ENCODE assay signal across 15 mouse cellular contexts in the genomic region with DNA sequence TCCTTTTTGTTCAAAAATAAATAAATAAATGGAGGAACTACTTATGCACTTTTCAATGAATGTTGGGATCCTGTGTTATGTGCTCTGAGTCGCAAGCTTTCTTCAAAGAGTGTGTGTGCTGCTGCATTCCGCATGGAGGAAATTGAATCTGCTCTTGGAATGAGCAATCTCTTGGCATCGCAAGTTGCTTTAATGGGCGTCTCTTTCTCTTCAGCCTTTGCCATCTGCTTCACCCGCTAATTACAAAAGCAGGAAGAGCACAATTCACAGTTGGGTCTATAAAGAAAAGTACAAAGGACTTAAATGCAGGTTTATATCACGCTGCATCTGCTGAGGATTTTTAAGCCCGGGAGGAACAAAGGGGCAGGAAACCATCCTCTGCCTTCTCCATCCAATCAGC.
DNase-seq lines count a peak whose midpoint lies in the region; ATAC-seq lines count a peak whose summit lies in the region.
"Had no signal": no experiment of that assay in that cellular context is flagged by ENCODE, and none has a peak within 500 bp of the region (broad histone marks: within the 10 kb centered on the region; RNA-seq: fewer than 3 reads in every experiment).

No protein-coding gene starts in this region.

- intact Hi-C loops in left cerebral cortex, postnatal 10 days (cut with DNase I): no loop called here

- peak overlapping the region; percentile 15; the same call in 1 of the 2 replicates for H3K4me3 ChIP-seq in forebrain, embryonic 16.5 days (replicated peaks; ENCODE audit: low read length)
- H3K4me3 ChIP-seq in neural tube, embryonic 15.5 days (replicated peaks): no peak overlapping the region
- H3K4me3 ChIP-seq: embryonic facial prominence, embryonic 13.5 days; heart, embryonic 13.5 days; stomach, embryonic 15.5 days had no signal

- no peaks in the 10 kb centered on the region for H3K27me3 ChIP-seq in forebrain, embryonic 16.5 days (replicated peaks; ENCODE audit: control insufficient read depth, insufficient read depth, low read length)
- no peaks in the 10 kb centered on the region for H3K27me3 ChIP-seq in neural tube, embryonic 15.5 days (replicated peaks)
- H3K27me3 ChIP-seq: embryonic facial prominence, embryonic 13.5 days; heart, embryonic 13.5 days; stomach, embryonic 15.5 days had no signal

- no peaks in the 10 kb centered on the region for H3K36me3 ChIP-seq in forebrain, embryonic 16.5 days (ENCODE audit: control insufficient read depth, insufficient read depth)
- H3K36me3 ChIP-seq in neural tube, embryonic 15.5 days: no peaks in the 10 kb centered on the region
- H3K36me3 ChIP-seq: embryonic facial prominence, embryonic 13.5 days; heart, embryonic 13.5 days; stomach, embryonic 15.5 days had no signal

- H3K9me3 ChIP-seq in forebrain, embryonic 16.5 days (ENCODE audit: control insufficient read depth, low read length): no peaks in the 10 kb centered on the region
- no peaks in the 10 kb centered on the region for H3K9me3 ChIP-seq in neural tube, embryonic 15.5 days (replicated peaks)
- H3K9me3 ChIP-seq: embryonic facial prominence, embryonic 13.5 days; heart, embryonic 13.5 days; stomach, embryonic 15.5 days had no signal

- WGBS in forebrain, embryonic 16.5 days: 14% methylated on average over 7 of the region's 7 CpGs
- whole genome bisulfite sequencing in neural tube, embryonic 15.5 days: 18% methylated on average over 7 of the region's 7 CpGs

- H3K4me2 ChIP-seq in forebrain, embryonic 16.5 days (ENCODE audit: low read length): peak overlapping the region; percentile 35
- peak overlapping the region; percentile 28; the same call in 1 of the 2 replicates for H3K4me2 ChIP-seq in neural tube, embryonic 15.5 days
- H3K4me2 ChIP-seq: embryonic facial prominence, embryonic 13.5 days; heart, embryonic 13.5 days; stomach, embryonic 15.5 days had no signal

- no peak overlapping the region for H3K27ac ChIP-seq in forebrain, embryonic 16.5 days (ENCODE audit: low read length)
- H3K27ac ChIP-seq in neural tube, embryonic 15.5 days (replicated peaks): no peak overlapping the region
- H3K27ac ChIP-seq: embryonic facial prominence, embryonic 13.5 days; heart, embryonic 13.5 days; stomach, embryonic 15.5 days had no signal

- H3K9ac ChIP-seq in forebrain, embryonic 16.5 days (replicated peaks; ENCODE audit: low read depth, low read length): 0 out of 2 replicates have a peak overlapping the region, but pooled peaks have one; percentile 5
- no peak overlapping the region for H3K9ac ChIP-seq in neural tube, embryonic 15.5 days (replicated peaks)
- H3K9ac ChIP-seq: embryonic facial prominence, embryonic 13.5 days; heart, embryonic 13.5 days; stomach, embryonic 15.5 days had no signal

- H3K4me1 ChIP-seq in forebrain, embryonic 16.5 days (replicated peaks; ENCODE audit: control insufficient read depth, insufficient read depth, low read length): peaks cover 9% of the 10 kb centered on the region
- no peaks in the 10 kb centered on the region for H3K4me1 ChIP-seq in neural tube, embryonic 15.5 days
- H3K4me1 ChIP-seq: embryonic facial prominence, embryonic 13.5 days; heart, embryonic 13.5 days; stomach, embryonic 15.5 days had no signal

- peak; percentile 2 to 19 for DNase-seq in cerebellum, postnatal 14 days
- DNase-seq in cerebellum, adult 18-20 months: no peak
- peak; percentile 13 to 26 for DNase-seq in left cerebral cortex, adult 9 months (ENCODE audit: low spot score in 2 of 2)
- no peak for DNase-seq in left cerebral cortex, postnatal 10 days (ENCODE audit: extremely low spot score in 1 of 2, low spot score in 2 of 2)
- no peak for DNase-seq in cerebellum, postnatal 25 days
- DNase-seq: kidney, postnatal 4 days; lung, postnatal 10 days had no signal

- peak; percentile 90 for ATAC-seq in forebrain, embryonic 16.5 days
- ATAC-seq in neural tube, embryonic 15.5 days (ENCODE audit: low FRiP score): no peak
- no peak for ATAC-seq in megakaryocyte progenitor cell, adult 5-6 weeks (replicated peaks; ENCODE audit: poor library complexity)
- ATAC-seq: activated CD4-positive, CD25-positive, alpha-beta regulatory T cell, adult 4 months; inflammation-experienced regulatory T-cells, adult 6 months had no signal

Comparison
In these comparisons a context has a peak if more than half of its experiments do, and no peak if none do; other contexts are left out.
1. DNase-seq: peak in cerebellum, postnatal 14 days (2 of 2) and left cerebral cortex, adult 9 months (2 of 2); none in cerebellum, adult 18-20 months (0 of 2), left cerebral cortex, postnatal 10 days (0 of 2) and cerebellum, postnatal 25 days (0 of 2).